Mouse (Mus musculus): ENCODE measurements around the gene Ccdc113. TPM values are rescaled to one million over a fixed set of nuclear protein-coding genes. Genes with fewer than 3 reads are reported as not detected.
A peak's percentile ranks its signal among the peaks of the same experiment; 100 is the strongest.

Ccdc113 gene
- polyA plus RNA-seq, 1 experiment from 2014 or later = 2.7 TPM

DNA sequence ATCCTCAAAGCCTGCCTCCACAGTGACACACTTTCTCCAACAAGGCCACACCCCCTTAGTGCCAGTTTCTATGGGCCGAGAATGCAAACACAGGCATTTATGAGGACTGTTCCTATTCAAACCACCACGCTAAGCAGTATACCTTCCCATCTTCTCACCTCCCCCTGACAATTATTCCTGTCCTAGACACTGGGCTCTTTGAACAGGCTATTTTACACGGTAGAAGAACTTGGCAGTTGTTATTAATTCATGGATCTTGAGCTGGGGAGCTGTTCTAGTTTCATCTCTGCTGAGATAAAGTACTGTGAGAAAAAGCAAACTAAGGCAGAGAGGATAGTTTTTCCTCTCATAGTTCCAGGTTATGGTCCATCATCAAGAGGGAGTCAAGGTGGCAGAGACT is 9.2 kb downstream of the Ccdc113 start:
- no peak for ATAC-seq (ENCODE audit: borderline replicate concordance, extremely low read depth, low FRiP score, low TSS enrichment)
- no peak overlapping the region for H3K4me2 ChIP-seq

DNA sequence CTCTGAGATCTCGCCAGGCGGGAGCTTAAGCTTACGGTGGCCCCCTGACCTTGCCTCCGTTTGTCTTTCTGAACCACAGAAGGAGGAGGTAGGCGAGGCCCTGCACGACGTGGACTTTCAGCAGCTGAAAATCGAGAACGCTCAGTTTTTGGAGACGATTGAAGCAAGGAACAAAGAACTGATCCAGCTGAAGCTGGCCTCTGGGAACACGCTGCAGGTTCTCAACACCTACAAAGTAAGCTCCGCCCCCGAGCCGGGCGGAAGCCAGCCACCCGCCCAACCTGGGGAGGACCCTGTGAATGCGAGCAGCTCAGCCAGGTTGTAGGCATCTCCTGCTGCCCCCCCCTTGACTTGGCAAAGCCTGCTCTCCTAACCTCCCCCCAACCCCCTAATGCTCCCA is 11.9 kb downstream of the Ccdc113 start:
- no peak overlapping the region for H3K4me3 ChIP-seq
- no peaks in the 10 kb centered on the region for H3K36me3 ChIP-seq
- H3K9ac ChIP-seq = no peak overlapping the region
- H3K4me2 ChIP-seq = no peak overlapping the region
- H3K27ac ChIP-seq = no peak overlapping the region
- WGBS = 70% methylated on average over 17 of the region's 17 CpGs
- H3K9me3 ChIP-seq = no peaks in the 10 kb centered on the region
- no peaks in the 10 kb centered on the region for H3K27me3 ChIP-seq
- no peaks in the 10 kb centered on the region for H3K4me1 ChIP-seq
- no peak for ATAC-seq (ENCODE audit: borderline replicate concordance, extremely low read depth, low FRiP score, low TSS enrichment)

More for the DNA sequence above, 9.2 kb downstream of the Ccdc113 start:
- H3K9me3 ChIP-seq = no peaks in the 10 kb centered on the region
- no peaks in the 10 kb centered on the region for H3K27me3 ChIP-seq
- no peak overlapping the region for H3K9ac ChIP-seq
- H3K27ac ChIP-seq = no peak overlapping the region
- H3K36me3 ChIP-seq = no peaks in the 10 kb centered on the region
- 81% methylated on average over 3 of the region's 3 CpGs for WGBS
- no peak overlapping the region for H3K4me3 ChIP-seq
- H3K4me1 ChIP-seq = no peaks in the 10 kb centered on the region

DNA sequence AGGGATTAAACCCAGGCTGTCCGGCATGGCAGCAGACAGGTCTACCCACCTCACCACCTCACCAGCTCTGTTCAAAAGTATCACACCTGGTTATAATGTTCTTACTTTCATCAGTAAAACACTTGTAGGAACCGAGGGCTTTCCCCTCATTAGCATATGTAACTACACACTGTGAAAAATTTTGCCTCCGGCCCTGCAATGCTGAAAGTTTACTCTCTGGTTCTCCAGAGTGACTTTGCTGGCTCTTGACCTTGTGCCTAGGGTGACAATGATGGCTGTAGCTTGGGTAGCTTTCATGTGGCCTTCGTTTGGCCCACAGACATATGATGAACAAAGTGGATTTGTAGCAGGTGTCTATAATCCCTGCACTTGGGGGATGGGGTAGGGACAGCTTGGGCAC is 13.1 kb downstream of the Ccdc113 start:
- Histone ChIP-seq H3K4me2 (no peak overlapping the region), H3K9me3 (no peaks in the 10 kb centered on the region), H3K4me3 (no peak overlapping the region), H3K4me1 (no peaks in the 10 kb centered on the region), H3K27ac (no peak overlapping the region), H3K36me3 (no peaks in the 10 kb centered on the region), H3K27me3 (no peaks in the 10 kb centered on the region), H3K9ac (no peak overlapping the region)
- WGBS = 78% methylated on average over 4 of the region's 4 CpGs
- ATAC-seq (ENCODE audit: borderline replicate concordance, extremely low read depth, low FRiP score, low TSS enrichment) = no peak

DNA sequence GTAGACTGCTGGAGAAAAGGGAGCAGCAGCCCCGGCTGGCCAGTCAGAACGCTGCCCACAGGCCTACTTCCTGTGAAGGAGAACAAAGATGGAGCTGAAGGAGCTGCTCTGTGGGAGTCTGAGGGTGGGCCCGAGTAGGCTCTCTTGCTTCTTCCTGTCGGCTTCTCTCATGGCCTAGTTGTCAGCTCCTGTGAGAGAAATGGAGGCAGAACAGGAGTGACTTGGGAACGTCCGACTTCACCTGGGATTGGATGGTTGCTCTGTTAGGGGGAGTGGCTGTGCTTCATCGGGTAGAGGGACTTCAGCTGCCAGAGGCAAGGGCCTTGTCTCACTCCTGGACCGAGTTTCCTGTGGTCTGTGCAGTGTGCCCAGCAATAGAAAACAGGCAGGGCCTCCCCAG is 14.0 kb downstream of the Ccdc113 start:
- Histone ChIP-seq H3K9ac (no peak overlapping the region), H3K27ac (no peak overlapping the region), H3K4me1 (no peaks in the 10 kb centered on the region), H3K9me3 (no peaks in the 10 kb centered on the region), H3K4me2 (no peak overlapping the region), H3K36me3 (no peaks in the 10 kb centered on the region), H3K27me3 (no peaks in the 10 kb centered on the region), H3K4me3 (no peak overlapping the region)
- WGBS = 51% methylated on average over 8 of the region's 8 CpGs
- no peak for ATAC-seq (ENCODE audit: borderline replicate concordance, extremely low read depth, low FRiP score, low TSS enrichment)

DNA sequence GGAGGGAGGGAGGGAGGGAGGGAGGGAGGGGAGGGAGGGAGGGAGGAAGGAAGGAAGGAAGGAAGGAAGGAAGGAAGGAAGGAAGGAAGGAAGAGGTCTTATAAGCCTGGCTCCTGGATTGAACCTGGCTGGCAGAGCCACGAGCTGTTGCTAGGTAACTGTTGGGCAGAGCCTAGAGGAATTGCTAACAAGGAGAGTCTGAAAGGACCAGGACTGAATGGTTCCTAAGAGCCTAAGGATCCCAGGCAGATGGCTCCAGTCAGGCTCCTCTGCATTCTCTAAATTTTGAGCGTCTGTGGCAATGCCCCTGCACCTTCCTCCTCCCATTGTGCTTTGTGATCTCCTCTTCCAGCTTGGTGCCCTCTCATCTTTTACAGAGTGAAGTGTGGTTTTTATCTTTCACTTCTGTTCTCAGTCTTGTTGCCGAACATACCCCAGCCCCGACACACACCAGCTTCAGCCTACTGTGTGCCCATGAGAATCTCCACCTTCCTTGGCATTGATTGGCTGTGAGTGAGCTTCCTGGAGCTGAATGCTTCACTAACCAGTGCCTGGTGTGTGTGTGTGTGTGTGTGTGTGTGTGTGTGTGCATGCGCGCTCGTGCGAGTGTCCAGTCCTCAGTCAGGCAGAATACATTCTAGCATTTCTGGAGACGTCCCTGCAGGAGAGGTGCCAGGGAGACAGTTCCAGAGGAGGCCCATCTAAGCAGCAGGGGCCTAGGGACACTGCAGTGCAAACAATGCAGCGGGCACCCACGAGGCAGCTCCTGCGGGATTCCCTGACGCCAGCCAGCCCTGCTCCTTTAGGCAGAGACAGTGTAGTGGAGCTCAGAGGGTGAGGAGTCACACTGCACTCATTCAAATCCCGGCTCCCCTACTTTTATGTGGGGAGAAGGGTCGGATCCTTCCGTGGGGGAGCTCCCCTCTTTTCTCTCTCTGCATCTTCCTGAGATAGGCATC is 16.3 kb downstream of the Ccdc113 start:
- Histone ChIP-seq H3K9me3 (no peaks in the 10 kb centered on the region), H3K4me1 (no peaks in the 10 kb centered on the region), H3K27ac (no peak overlapping the region), H3K4me3 (no peak overlapping the region), H3K9ac (no peak overlapping the region), H3K27me3 (no peaks in the 10 kb centered on the region), H3K36me3 (no peaks in the 10 kb centered on the region), H3K4me2 (no peak overlapping the region)
- WGBS = 53% methylated on average over 16 of the region's 16 CpGs
- no peak for ATAC-seq (ENCODE audit: borderline replicate concordance, extremely low read depth, low FRiP score, low TSS enrichment)

DNA sequence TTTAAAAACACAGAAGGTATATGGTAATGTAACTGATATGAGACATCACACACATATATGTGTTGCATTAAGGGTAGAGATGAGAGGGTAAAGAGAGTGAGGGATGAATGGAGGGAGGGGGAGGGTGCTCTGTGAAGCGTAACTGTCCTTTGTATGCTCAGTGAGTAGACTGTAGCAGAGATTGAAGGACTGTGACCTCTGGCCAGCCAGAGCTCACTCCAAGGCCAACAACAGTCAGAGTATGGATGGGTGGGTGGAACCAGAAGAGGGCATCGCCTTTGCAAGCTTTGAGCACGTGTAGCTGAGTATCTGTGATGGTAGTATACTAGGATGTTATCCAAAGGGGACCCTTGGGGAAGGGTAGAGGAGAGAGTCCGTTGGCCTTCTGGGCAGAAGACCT is 17.7 kb downstream of the Ccdc113 start:
- Histone ChIP-seq H3K27ac (no peak overlapping the region), H3K4me1 (no peaks in the 10 kb centered on the region), H3K36me3 (no peaks in the 10 kb centered on the region), H3K4me2 (no peak overlapping the region), H3K4me3 (no peak overlapping the region), H3K9ac (no peak overlapping the region), H3K9me3 (no peaks in the 10 kb centered on the region), H3K27me3 (no peaks in the 10 kb centered on the region)
- WGBS = 66% methylated on average over 4 of the region's 4 CpGs
- ATAC-seq (ENCODE audit: borderline replicate concordance, extremely low read depth, low FRiP score, low TSS enrichment) = no peak

DNA sequence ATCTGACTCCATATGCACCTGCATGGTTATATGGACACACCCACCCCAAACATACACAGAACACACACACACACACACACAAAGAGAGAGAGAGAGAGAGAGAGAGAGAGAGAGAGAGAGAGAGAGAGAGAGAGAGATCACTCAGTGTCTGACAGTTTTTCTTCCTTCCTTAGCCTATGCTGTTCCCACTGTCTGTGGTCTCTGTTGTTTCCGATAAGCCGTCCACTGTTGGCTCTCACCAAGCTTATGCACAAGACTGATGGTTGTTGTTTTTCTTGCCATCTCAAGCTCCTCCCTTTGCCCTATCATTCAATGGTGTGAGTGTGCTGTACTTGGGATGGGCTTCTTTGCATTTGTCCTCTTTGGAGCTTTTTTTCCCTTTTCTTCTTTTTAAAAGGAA is 22.1 kb downstream of the Ccdc113 start:
- no peaks in the 10 kb centered on the region for H3K4me1 ChIP-seq
- 80% methylated on average over 2 of the region's 2 CpGs for WGBS

DNA sequence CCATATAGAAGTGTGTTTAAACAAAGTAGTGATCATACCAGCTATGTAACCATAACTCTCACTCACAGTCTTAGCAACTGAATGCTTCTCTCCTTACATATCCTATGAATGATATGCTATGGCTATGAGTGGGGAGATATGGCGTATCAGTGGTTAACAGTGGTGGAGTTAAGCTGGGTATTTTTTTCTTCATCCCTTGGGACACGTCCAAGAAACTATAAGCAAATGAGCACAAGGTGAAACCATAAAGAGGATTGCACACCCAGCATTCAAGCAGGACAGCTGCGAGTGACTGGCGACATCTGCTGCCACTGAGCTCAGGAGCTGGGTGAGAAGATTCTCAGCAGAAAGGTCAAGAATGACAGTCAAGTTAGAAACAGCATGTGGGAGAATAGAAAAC is 32.3 kb downstream of the Ccdc113 start:
- H3K4me1 ChIP-seq = no peaks in the 10 kb centered on the region
- ATAC-seq (ENCODE audit: borderline replicate concordance, extremely low read depth, low FRiP score, low TSS enrichment) = peak; percentile 53; the same call in 1 of the 2 replicates
- H3K27me3 ChIP-seq = no peaks in the 10 kb centered on the region
- no peaks in the 10 kb centered on the region for H3K9me3 ChIP-seq
- H3K4me3 ChIP-seq = no peak overlapping the region
- H3K27ac ChIP-seq = 0 out of 2 replicates have a peak overlapping the region, but pooled peaks have one; percentile 20
- H3K4me2 ChIP-seq = no peak overlapping the region
- 40% methylated on average over 4 of the region's 4 CpGs for WGBS
- H3K36me3 ChIP-seq = no peaks in the 10 kb centered on the region
- no peak overlapping the region for H3K9ac ChIP-seq

More for the DNA sequence above, 22.1 kb downstream of the Ccdc113 start:
- ATAC-seq (ENCODE audit: borderline replicate concordance, extremely low read depth, low FRiP score, low TSS enrichment) = no peak
- Histone ChIP-seq H3K4me2 (no peak overlapping the region), H3K27ac (no peak overlapping the region), H3K9ac (no peak overlapping the region), H3K36me3 (no peaks in the 10 kb centered on the region), H3K27me3 (no peaks in the 10 kb centered on the region), H3K9me3 (no peaks in the 10 kb centered on the region), H3K4me3 (no peak overlapping the region)

DNA sequence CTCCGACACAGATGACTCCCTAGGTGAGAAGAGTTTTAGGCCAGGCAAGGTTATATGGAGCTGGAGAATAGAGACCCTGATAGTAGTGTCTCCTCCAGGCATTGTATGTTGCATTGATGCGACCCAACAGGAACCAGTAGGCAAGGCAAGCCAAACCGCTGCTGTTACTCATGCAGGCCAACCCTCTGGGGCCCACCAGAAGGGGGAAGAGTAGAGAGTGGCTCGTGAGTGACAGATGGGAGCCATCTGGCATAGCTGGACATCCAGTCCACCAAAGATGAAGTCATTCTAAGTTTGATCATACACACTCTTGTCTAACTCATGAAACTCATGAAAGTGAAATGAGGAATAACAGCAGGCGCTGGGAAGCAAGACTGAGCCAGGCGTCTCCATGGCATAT is 32.9 kb downstream of the Ccdc113 start:
- ATAC-seq (ENCODE audit: borderline replicate concordance, extremely low read depth, low FRiP score, low TSS enrichment) = peak; percentile 89
- H3K4me2 ChIP-seq = no peak overlapping the region
- H3K36me3 ChIP-seq = no peaks in the 10 kb centered on the region
- H3K4me3 ChIP-seq = no peak overlapping the region
- H3K27me3 ChIP-seq = no peaks in the 10 kb centered on the region
- no peak overlapping the region for H3K9ac ChIP-seq
- 54% methylated on average over 6 of the region's 6 CpGs for WGBS
- H3K4me1 ChIP-seq = no peaks in the 10 kb centered on the region
- H3K9me3 ChIP-seq = no peaks in the 10 kb centered on the region
- 0 out of 2 replicates have a peak overlapping the region, but pooled peaks have one; percentile 20 for H3K27ac ChIP-seq

DNA sequence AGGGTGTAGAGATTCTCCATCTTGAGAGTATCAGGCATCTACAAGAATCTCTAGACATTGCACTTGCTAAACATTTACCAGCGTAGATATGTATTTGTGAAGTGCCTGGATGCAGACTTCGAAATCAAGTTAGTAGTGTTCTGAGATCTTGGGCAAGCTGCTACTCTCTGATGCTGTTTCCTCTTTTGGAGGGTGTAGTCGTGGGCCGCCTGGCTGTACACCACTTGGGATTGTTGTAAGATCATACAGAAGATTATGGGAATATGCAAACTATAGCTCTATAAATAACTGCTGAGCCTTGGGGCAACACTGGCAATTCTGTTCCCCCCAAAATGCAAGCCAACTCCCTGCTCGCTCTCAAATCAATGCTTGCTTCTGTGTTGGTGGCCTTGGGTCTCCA is 39.3 kb downstream of the Ccdc113 start:
- no peak overlapping the region for H3K9ac ChIP-seq
- no peak for ATAC-seq (ENCODE audit: borderline replicate concordance, extremely low read depth, low FRiP score, low TSS enrichment)
- no peaks in the 10 kb centered on the region for H3K27me3 ChIP-seq
- no peak overlapping the region for H3K4me3 ChIP-seq
- H3K4me1 ChIP-seq = no peaks in the 10 kb centered on the region
- no peak overlapping the region for H3K4me2 ChIP-seq
- no peak overlapping the region for H3K27ac ChIP-seq
- H3K36me3 ChIP-seq = no peaks in the 10 kb centered on the region
- WGBS = 82% methylated on average over 5 of the region's 5 CpGs
- H3K9me3 ChIP-seq = no peaks in the 10 kb centered on the region

DNA sequence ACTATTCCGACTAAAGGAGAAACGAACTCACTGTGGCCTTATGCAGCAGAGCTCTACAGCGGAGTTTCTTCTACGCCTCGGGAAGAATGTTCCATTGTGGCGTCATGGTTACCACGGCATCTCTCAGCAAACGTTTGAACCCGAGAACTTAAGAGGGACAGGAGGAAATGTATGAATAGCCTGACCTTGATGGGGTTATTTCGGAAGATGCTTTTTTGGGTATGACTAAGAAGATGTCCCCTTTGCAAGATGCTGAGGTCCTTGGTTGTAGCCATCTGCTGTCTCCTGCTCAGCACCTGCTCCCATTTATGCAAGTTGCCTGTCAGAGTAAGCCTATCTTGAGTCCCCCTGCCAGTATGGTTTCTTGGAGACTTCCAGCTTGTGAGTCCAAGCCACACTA is 42.4 kb downstream of the Ccdc113 start, which contains the start of gene Prss54:
Prss54 (minus strand) TSS at position 101 of the 400 bp plus-strand sequence.
- no peak for ATAC-seq (ENCODE audit: borderline replicate concordance, extremely low read depth, low FRiP score, low TSS enrichment)
- no peak within 1 kb of the TSS for H3K9ac ChIP-seq
- H3K4me3 ChIP-seq = no peak within 1 kb of the TSS
- H3K4me2 ChIP-seq = no peak within 1 kb of the TSS
- 74% methylated on average over 10 of the region's 10 CpGs for WGBS
- H3K27ac ChIP-seq = no peak within 1 kb of the TSS
- H3K27me3 ChIP-seq = no peaks in the 10 kb centered on the region
- H3K36me3 ChIP-seq = no peaks in the 10 kb centered on the region
- H3K4me1 ChIP-seq = no peaks in the 10 kb centered on the region
- no peaks in the 10 kb centered on the region for H3K9me3 ChIP-seq

DNA sequence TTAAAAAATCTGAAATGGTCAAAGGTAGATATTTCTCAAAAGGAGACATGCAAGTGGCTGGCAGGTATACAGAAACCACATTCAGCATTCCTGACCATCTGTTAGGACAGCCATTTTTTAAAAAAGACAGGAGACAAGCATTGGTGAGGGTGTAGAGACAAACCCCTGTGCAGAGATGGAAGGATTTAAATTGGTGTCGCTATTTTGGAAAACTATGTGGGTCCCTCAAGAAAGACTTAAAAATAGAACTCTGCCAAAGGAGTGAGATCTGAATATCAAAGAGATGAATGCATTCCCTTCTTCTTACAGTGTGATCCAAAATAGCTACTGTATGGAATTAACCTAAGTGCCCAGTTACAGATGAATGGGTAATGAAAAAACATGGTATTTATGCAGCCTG is 53.5 kb downstream of the Ccdc113 start:
- Histone ChIP-seq H3K27ac (no peak overlapping the region), H3K9ac (no peak overlapping the region), H3K9me3 (no peaks in the 10 kb centered on the region), H3K4me2 (no peak overlapping the region), H3K4me3 (no peak overlapping the region), H3K27me3 (no peaks in the 10 kb centered on the region), H3K36me3 (no peaks in the 10 kb centered on the region), H3K4me1 (no peaks in the 10 kb centered on the region)
- ATAC-seq (ENCODE audit: borderline replicate concordance, extremely low read depth, low FRiP score, low TSS enrichment) = no peak
- WGBS = 82% methylated on average over 1 of the region's 1 CpGs
